22 mouse cellular contexts compared by ENCODE assay signal in genomic region chr13:101153760-101154159, GRCm38 (mm10).
"Had no signal": no experiment of that assay in that cellular context is flagged by ENCODE, and none has a peak within 500 bp of the region (broad histone marks: within the 10 kb centered on the region; RNA-seq: fewer than 3 reads in every experiment).

No protein-coding gene starts in this region.

- ATAC-seq: forebrain, postnatal 0 days; hindbrain, embryonic 16.5 days; inflammation-experienced regulatory T-cells, adult 6 months; liver, embryonic 12.5 days had no signal

- H3K27me3 ChIP-seq: heart, embryonic 12.5 days; hindbrain, embryonic 12.5 days; limb, embryonic 12.5 days; liver, embryonic 12.5 days had no signal

- H3K27ac ChIP-seq: heart, embryonic 10.5 days; hindbrain, embryonic 10.5 days; hindbrain, embryonic 12.5 days; hindbrain, embryonic 14.5 days; layer of hippocampus, adult 2 months; left cerebral cortex, adult 2 months; limb, embryonic 10.5 days; limb, embryonic 12.5 days; liver, embryonic 12.5 days; liver, embryonic 14.5 days had no signal

- H3K9ac ChIP-seq: forebrain, postnatal 0 days; heart, embryonic 12.5 days; hindbrain, embryonic 12.5 days; hindbrain, embryonic 14.5 days; limb, embryonic 12.5 days; liver, embryonic 12.5 days; liver, embryonic 14.5 days had no signal

- H3K9me3 ChIP-seq: heart, embryonic 10.5 days; heart, embryonic 12.5 days; hindbrain, embryonic 10.5 days; hindbrain, embryonic 12.5 days; limb, embryonic 10.5 days; limb, embryonic 12.5 days; liver, embryonic 12.5 days had no signal

- H3K4me2 ChIP-seq: heart, embryonic 12.5 days; hindbrain, embryonic 12.5 days; hindbrain, embryonic 14.5 days; limb, embryonic 12.5 days; liver, embryonic 12.5 days had no signal

- H3K4me1 ChIP-seq: heart, embryonic 10.5 days; heart, embryonic 12.5 days; hindbrain, embryonic 10.5 days; hindbrain, embryonic 12.5 days; limb, embryonic 10.5 days; limb, embryonic 12.5 days; liver, embryonic 12.5 days had no signal

- H3K4me3 ChIP-seq: heart, embryonic 10.5 days; heart, embryonic 12.5 days; hindbrain, embryonic 10.5 days; hindbrain, embryonic 12.5 days; layer of hippocampus, adult 2 months; left cerebral cortex, adult 2 months; limb, embryonic 10.5 days; limb, embryonic 12.5 days; liver, embryonic 12.5 days had no signal

- H3K36me3 ChIP-seq: heart, embryonic 10.5 days; heart, embryonic 12.5 days; hindbrain, embryonic 10.5 days; hindbrain, embryonic 12.5 days; limb, embryonic 10.5 days; limb, embryonic 12.5 days; liver, embryonic 12.5 days had no signal

- DNase-seq: forebrain, postnatal 0 days; gastrocnemius, postnatal 25 days; heart, adult 18-20 months; heart, postnatal 10 days; heart, postnatal 4 days; kidney, adult 11 months; kidney, adult 8-10 months; kidney, postnatal 14 days; kidney, postnatal 36 days had no signal
